Mouse (Mus musculus) testis, adult 2 months (tissue): ENCODE measurements at regions not wholly inside any gene's neighbourhood (a gene's known extent, or its start where the extent isn't known, plus 50 kb on each side); places are given as distances from the start of the nearest gene placed in this dataset.

Experiments
- H3K27ac ChIP-seq: fragments of 200-500 bp; 2 replicates; pipeline ENCODE4 v1.5.1; 2012; ENCODE audit warnings: low read depth, low read length; ENCODE audit not compliant: control insufficient read depth, insufficient read depth
- H3K27me3 ChIP-seq: fragments of 200-500 bp; 2 replicates; pipeline ENCODE4 v1.6.1; 2012; ENCODE audit warnings: mild to moderate bottlenecking, low read length, moderate library complexity; ENCODE audit not compliant: control insufficient read depth, insufficient read depth
- H3K36me3 ChIP-seq: fragments of 200-500 bp; 2 replicates; pipeline ENCODE4 v1.6.1; 2012; ENCODE audit warnings: mild to moderate bottlenecking, low read length; ENCODE audit not compliant: control insufficient read depth, insufficient read depth
- H3K4me1 ChIP-seq: fragments of 200-500 bp; 2 replicates; pipeline ENCODE4 v1.6.1; 2012; ENCODE audit warnings: low read length; ENCODE audit not compliant: control insufficient read depth, insufficient read depth
- H3K4me3 ChIP-seq: fragments of 200-500 bp; 2 replicates; pipeline ENCODE4 v1.5.1; 2012; ENCODE audit warnings: low read depth, mild to moderate bottlenecking, low read length, moderate library complexity, mixed read lengths; ENCODE audit not compliant: control insufficient read depth
- CTCF ChIP-seq: fragments of 200-500 bp; IDR thresholded peaks from 2 replicates; pipeline ENCODE4 v1.5.1; 2012; ENCODE audit warnings: low read depth, mild to moderate bottlenecking, inconsistent platforms, low read length, moderate library complexity; ENCODE audit not compliant: control insufficient read depth, insufficient read depth, insufficient replicate concordance
- POLR2A ChIP-seq: fragments of 200-500 bp; IDR thresholded peaks from 2 replicates; pipeline ENCODE4 v1.6.1; 2012; ENCODE audit warnings: low read depth, mild to moderate bottlenecking, inconsistent platforms, low read length, moderate library complexity; ENCODE audit not compliant: control insufficient read depth

DNA sequence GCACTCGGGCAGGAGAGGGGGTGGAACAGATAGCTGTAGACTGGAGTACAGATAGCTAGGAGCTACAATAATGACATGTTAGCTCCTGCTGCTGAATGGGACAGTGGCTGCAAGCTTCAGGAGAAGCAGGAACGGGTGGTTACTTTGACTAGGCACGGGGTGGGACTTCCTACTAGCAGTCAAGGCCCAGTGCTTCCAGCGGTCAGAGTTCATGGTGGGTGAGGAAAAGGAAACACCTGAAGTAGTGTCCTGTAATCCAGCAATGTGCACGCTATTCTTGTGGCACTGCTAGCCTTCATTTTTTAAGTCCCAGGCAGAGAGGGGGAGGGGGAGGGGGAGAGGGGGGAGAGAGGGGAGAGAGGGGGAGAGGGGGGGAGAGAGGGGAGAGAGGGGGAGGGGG, 684.5 kb upstream of the Igfbp3 start:
- TF ChIP-seq POLR2A = no peak
- TF ChIP-seq CTCF = no peak
- no peaks in the 10 kb centered on the region for H3K36me3 ChIP-seq

GRCm38 (mm10) chr11:7880506-7880905, 666.8 kb upstream of the Igfbp3 start:
- TF ChIP-seq CTCF (no peak), POLR2A (no peak)
- Histone ChIP-seq H3K27ac (no peak overlapping the region), H3K27me3 (no peaks in the 10 kb centered on the region), H3K4me1 (no peaks in the 10 kb centered on the region), H3K36me3 (no peaks in the 10 kb centered on the region), H3K4me3 (no peak overlapping the region)

More for the DNA sequence above, 684.5 kb upstream of the Igfbp3 start:
- Histone ChIP-seq H3K4me1 (no peaks in the 10 kb centered on the region), H3K27me3 (no peaks in the 10 kb centered on the region), H3K4me3 (no peak overlapping the region), H3K27ac (no peak overlapping the region)

DNA sequence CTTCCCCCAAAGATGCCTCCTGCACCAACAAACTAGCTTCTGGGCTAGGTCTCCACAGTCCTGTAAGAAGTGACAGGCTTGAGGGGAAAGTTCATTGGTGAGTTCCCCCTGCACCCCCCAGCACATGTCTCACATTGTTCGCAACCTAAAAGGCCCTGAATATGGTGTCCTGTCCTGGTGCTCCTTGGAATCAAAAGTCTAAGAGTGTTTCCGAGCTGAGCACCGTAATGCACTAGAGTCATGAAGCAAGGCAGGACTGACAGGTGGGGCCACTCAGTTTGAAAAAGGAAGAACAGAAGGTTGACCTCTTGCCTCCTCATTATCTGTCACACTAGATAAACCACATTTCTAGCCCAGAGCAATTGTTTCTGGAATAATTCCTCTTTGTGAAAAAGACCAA, 650.4 kb upstream of the Igfbp3 start:
- Histone ChIP-seq H3K27ac (no peak overlapping the region), H3K36me3 (no peaks in the 10 kb centered on the region), H3K4me1 (no peaks in the 10 kb centered on the region), H3K27me3 (no peaks in the 10 kb centered on the region), H3K4me3 (no peak overlapping the region)
- TF ChIP-seq POLR2A (no peak), CTCF (no peak)

DNA sequence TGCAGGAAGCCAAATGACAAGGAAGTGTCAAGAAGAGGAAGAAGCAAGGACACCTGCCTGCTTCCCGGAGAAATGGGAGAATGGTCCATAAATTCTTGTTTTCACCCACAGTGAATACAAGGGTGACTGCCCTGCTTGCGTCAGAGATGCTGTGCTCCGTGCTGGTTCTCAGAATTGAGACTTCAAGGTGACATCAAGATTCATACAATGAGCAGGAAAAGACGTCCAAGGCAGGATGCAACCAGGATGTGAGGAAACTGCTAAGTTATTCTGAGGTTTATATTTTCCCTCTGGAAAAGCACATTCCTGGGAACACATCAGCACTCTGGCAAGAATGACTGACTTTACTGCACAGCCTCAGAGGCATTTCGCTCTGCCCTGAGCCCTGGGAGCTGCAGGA, 650.0 kb upstream of the Igfbp3 start:
- Histone ChIP-seq H3K4me1 (no peaks in the 10 kb centered on the region), H3K27me3 (no peaks in the 10 kb centered on the region), H3K27ac (no peak overlapping the region), H3K4me3 (no peak overlapping the region), H3K36me3 (no peaks in the 10 kb centered on the region)
- TF ChIP-seq POLR2A (no peak), CTCF (no peak)

GRCm38 (mm10) chr11:7862547-7862946, 648.8 kb upstream of the Igfbp3 start:
- Histone ChIP-seq H3K4me3 (no peak overlapping the region), H3K27ac (no peak overlapping the region), H3K4me1 (no peaks in the 10 kb centered on the region), H3K27me3 (no peaks in the 10 kb centered on the region), H3K36me3 (no peaks in the 10 kb centered on the region)
- TF ChIP-seq POLR2A (no peak), CTCF (no peak)

DNA sequence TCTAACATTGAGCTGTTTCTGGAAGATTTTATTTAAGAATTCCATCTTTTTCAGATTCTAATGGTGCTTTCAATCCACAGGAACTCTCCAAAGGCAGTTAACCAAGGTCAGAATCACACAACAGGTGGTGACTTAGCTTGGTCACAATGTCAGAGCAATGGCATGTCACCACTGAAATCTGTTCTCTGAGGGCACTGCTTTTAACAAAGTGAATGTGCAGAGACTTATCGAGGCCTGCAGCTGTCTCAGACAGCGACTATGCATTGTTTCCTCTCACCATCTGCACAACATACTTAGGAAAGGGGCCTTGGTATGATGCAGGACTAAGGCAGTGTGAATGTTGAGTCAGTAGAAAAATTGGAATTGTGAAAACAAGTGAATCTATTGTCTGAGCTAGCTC, 638.9 kb upstream of the Igfbp3 start:
- Histone ChIP-seq H3K27me3 (no peaks in the 10 kb centered on the region), H3K4me1 (no peaks in the 10 kb centered on the region), H3K36me3 (no peaks in the 10 kb centered on the region), H3K27ac (no peak overlapping the region), H3K4me3 (no peak overlapping the region)
- TF ChIP-seq CTCF = no peak
- TF ChIP-seq POLR2A = no peak

DNA sequence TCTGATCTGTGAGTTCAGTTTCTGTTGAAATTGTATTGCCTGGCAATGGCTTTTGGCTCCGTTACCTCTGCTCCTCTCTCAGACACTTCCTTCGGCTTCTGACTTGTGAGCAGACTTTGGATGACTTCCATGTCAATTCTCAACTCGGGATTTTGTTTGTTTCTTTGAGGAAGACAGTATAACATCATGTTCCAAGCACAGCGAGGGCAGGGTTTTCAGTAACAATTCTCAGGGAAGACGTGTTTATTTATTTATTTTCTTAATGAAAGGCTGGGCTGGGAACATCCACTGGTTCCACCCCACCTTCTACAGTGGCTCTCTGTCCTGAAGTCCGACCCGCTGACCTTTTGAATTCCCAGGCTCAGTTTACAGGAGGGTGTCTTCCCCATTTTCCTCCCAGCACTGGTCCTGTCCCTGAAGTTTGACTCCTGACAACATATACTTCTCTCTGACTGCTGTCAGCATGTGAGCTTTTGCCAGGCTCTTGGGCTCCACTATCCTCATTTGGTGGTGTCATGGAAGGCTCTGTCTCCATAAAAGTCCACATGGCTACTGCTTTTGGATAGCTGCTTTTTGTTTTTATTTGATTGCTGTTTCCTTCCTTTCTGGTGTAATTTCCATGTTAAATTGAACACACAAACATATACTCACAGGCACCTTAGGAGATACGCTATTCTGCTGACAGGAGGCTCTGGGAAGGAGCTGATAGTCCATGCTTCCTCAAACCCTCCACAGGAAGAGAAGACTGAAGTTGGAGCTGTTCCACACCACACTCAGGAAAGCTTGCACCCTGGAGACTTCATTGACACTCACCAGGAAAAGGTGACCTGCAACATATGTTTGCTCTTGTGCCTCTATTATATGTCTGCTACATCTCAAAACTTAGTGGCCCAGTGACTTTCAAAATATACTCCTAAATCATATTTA, 624.9 kb upstream of the Igfbp3 start:
- Histone ChIP-seq H3K4me1 (no peaks in the 10 kb centered on the region), H3K27ac (no peak overlapping the region), H3K27me3 (no peaks in the 10 kb centered on the region)

GRCm38 (mm10) chr11:7837486-7837885, 623.8 kb upstream of the Igfbp3 start:
- H3K4me3 ChIP-seq = no peak overlapping the region
- H3K27me3 ChIP-seq = no peaks in the 10 kb centered on the region
- TF ChIP-seq CTCF = no peak
- TF ChIP-seq POLR2A = no peak
- H3K36me3 ChIP-seq = no peaks in the 10 kb centered on the region
- no peaks in the 10 kb centered on the region for H3K4me1 ChIP-seq
- H3K27ac ChIP-seq = no peak overlapping the region

More for the DNA sequence above, 624.9 kb upstream of the Igfbp3 start:
- TF ChIP-seq POLR2A (no peak), CTCF (no peak)
- Histone ChIP-seq H3K36me3 (no peaks in the 10 kb centered on the region), H3K4me3 (no peak overlapping the region)
